Mouse (Mus musculus): Measurements from ENCODE around the gene Zmym4.

- TF ChIP-seq POLR2A (IDR thresholded peaks at IDR 0.05; ENCODE audit: control insufficient read depth, low read depth, low read length) (no peak), CTCF (IDR thresholded peaks at IDR 0.05; ENCODE audit: control insufficient read depth, insufficient read depth, insufficient replicate concordance, low read depth, low read length) (no peak)
Observed at GRCm38 (mm10) chr4:126885953-126886352, 82.0 kb downstream of the Zmym4 start.

Data from testis, adult 2 months (tissue).